Mouse (Mus musculus) liver, postnatal 0 days (tissue): ENCODE measurements around the gene Dlgap3.

Source experiments
- CTCF ChIP-seq: sonication (generic); IDR thresholded peaks from 2 replicates; pipeline ENCODE4 v1.5.1; 2016; ENCODE audit warnings: antibody characterized with exemption, low read depth
- EP300 ChIP-seq: IDR thresholded peaks from 2 replicates; pipeline ENCODE4 v1.6.1; 2016; ENCODE audit warnings: antibody characterized with exemption, low read depth, mild to moderate bottlenecking

- TF ChIP-seq CTCF (no peak), EP300 (no peak)
These were observed 1.9 kb downstream of the Dlgap3 start for GRCm38 (mm10) chr4:127170866-127171265.
